Mouse (Mus musculus) liver, postnatal 0 days (tissue): ENCODE measurements around the gene Sh2d4b.

Source experiments
- CTCF ChIP-seq: sonication (generic); IDR thresholded peaks from 2 replicates; pipeline ENCODE4 v1.5.1; 2016; ENCODE audit warnings: antibody characterized with exemption, low read depth
- EP300 ChIP-seq: IDR thresholded peaks from 2 replicates; pipeline ENCODE4 v1.6.1; 2016; ENCODE audit warnings: antibody characterized with exemption, low read depth, mild to moderate bottlenecking

- TF ChIP-seq CTCF (no peak), EP300 (no peak)
Observed at GRCm38 (mm10) chr14:40816715-40817114, 76.4 kb downstream of the Sh2d4b start.
